Mouse (Mus musculus) kidney, adult 8-10 months (tissue): ENCODE data around the gene Rundc1.
"Not testable (repeated sequence)": the region's sequence is repeated elsewhere in the genome, so short reads cannot be mapped to it uniquely, and the experiment has no call there.

ENCODE experiments used
- DNase-seq, 2 experiments: peaks; one replicate each; pipeline ENCODE4 v3.0.0; 2022

Rundc1 gene

GRCm38 (mm10) chr11:101467477-101468262, 42.8 kb downstream of the Rundc1 start:
- DNase-seq: peak; percentile 77 to 83

DNA sequence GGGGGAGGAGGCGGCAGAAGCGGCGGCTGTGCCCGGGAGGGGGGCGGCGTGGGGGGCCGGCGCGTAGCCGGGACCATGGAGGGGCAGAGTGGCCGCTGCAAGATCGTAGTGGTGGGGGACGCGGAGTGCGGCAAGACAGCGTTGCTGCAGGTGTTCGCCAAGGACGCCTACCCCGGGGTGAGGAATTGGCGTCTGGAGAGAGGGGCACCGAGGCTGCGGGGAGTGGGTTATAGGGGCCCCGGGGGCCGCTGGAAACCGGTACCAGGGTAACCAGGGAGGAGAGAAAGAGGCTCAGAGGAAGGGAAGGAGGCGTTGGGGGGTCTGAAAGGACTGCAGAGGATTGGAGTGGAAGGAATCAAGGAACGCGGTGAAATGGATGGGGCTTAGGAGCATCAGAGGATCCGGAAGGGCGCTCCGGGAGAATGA, 43.4 kb downstream of the Rundc1 start:
- no peak for DNase-seq

DNA sequence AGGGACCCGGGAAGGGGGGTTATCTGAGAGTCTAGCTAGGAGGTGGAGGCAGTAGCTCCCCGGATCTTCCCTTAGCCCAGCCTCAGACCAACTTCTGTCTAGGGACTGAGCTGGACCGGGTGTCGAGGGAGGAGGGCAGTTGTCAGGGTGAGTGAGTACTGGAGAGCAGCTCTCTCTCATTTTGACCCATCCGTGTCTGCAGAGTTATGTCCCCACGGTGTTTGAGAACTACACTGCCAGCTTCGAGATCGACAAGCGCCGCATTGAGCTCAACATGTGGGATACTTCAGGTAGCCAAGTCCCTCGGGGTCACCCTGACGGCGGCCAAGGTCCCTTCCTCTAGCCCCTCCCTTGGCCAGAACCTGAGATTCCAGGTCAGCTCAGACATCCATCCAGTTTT, 43.8 kb downstream of the Rundc1 start:
- DNase-seq: no peak

- no peak for DNase-seq
Measured at GRCm38 (mm10) chr11:101469155-101469554, 44.3 kb downstream of the Rundc1 start.

DNA sequence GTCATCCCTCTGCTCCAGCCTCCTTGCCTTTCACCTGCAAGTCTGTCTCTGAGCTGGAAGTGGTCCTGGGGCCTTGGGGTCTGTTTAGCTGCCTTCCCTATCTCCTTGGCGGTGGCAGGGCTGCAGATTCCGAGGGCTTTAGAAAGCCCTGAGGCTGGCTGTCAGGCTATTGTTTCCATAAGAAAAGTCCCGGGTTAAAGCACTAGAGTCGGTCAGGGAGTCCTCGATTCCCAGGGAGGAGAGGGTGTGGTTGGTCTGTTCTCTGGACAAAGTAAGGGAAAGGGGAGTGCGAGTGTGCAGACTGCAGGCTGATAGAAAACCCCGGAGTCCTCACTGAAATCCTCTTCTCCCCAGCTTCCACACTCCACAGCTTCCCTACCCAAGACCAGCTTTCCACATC, 45.3 kb downstream of the Rundc1 start:
- DNase-seq: no peak

DNA sequence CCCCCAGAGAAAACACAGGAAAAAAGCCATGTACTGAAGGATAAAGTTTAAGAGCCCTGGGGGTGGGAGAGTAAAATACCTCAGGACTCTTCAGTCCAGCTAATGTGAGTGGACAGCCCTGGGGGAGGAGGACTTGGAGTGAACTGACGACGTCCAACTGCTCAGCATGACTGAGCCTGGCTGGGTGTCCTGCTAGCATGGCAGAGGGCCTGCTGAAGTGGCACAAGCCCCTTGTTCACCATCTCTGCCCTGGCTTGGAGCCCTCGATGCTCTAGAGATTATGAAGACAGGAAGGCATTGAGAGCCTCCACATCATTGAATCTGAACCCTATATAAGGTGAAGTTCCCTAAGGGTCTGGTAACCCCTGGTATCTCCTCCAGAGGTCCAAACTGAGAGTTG, 47.0 kb downstream of the Rundc1 start:
- DNase-seq: no peak

DNA sequence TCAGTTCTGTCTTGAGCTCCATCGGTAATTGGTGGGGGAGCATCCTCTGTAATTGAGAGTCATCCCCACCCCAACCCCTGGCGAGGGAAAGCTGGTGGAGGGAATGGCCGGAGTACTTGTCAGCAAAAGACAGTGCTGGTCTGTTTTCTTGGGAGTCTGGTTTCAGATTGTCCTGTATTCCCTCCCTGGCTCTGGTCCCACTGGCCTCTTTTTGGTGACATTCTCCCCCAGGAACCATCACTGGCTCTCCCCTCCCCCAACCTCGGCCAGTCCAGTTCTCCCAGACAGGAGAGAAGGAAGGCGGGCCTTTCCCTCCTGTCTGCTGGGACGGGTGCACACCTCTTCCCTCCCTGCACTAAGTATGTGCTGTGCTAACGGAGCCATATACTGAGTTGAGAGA, 47.5 kb downstream of the Rundc1 start:
- no peak for DNase-seq

- not testable (repeated sequence) for DNase-seq
Measured at GRCm38 (mm10) chr11:101473686-101474085, 48.8 kb downstream of the Rundc1 start.

GRCm38 (mm10) chr11:101474298-101474697, 49.4 kb downstream of the Rundc1 start:
- DNase-seq: no peak

DNA sequence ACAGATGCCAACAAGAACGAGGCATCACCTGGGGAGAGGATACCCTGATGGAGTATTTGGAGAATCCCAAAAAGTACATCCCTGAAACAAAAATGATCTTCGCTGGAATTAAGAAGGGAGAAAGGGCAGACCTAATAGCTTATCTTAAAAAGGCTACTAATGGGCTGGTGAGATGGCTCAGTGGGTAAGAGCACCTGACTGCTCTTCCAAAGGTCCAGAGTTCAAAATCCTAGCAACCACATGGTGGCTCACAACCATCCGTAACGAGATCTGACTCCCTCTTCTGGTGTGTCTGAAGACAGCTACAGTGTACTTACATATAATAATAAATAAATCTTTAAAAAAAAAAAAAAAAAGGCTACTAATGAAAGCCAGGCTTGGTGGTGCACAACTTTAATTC, 51.5 kb downstream of the Rundc1 start:
- DNase-seq: not testable (repeated sequence)

DNA sequence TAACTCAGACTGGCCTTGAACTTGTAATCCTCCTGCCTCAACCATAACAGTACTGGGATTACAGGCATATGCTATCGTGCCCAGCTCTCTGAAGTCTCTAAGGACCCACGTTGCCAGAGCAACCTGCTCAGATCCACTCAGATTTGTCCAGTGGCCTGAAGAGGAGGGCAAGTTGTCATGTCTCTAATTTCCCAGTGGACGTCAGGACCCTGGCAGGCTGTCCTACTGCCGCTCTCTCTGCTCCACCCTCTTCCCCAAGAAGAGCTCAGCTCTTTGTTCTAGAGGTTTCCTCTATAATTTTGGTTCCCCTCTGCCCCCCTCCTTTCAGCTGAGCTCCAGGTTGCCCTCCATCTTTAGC, 52.3 kb downstream of the Rundc1 start:
- no peak for DNase-seq

GRCm38 (mm10) chr11:101477552-101478211, 52.8 kb downstream of the Rundc1 start:
- DNase-seq: no peak

- no peak for DNase-seq
Measured at GRCm38 (mm10) chr11:101479171-101479635, 54.3 kb downstream of the Rundc1 start.

- no peak for DNase-seq
Measured at GRCm38 (mm10) chr11:101480912-101481311, 56.0 kb downstream of the Rundc1 start.

- no peak for DNase-seq
Measured at GRCm38 (mm10) chr11:101483804-101484203, 58.9 kb downstream of the Rundc1 start.

- no peak for DNase-seq
Measured at GRCm38 (mm10) chr11:101484245-101484644, 59.4 kb downstream of the Rundc1 start.

- no peak for DNase-seq
Measured at GRCm38 (mm10) chr11:101484814-101485213, 59.9 kb downstream of the Rundc1 start.
